Mouse (Mus musculus): ENCODE data around the gene Tut1.

DNA sequence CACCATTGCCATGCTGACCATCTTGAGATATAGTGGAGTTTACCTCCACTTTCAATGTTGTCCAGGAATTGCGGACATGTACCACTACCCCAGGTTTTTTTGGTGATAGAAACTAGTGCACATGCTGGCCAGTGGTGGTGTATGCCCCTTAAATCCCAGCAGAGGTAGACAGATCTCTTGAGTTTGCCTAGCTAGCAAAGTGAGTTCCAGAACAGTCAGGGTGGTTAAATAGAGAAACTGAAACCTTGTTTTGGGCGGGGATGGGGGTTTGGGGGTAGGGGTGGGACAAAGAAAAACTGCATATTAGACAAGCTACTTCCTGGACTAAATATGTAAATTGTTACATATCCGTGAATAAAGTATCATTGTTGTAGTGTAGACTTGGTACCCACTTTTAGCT is 34.6 kb upstream of the Tut1 start:
- TF ChIP-seq GATA1 (IDR thresholded peaks at IDR 0.05; ENCODE audit: low read depth, low read length) (no peak), ZKSCAN1 (IDR thresholded peaks at IDR 0.05; ENCODE audit: low read depth, low read length) (no peak), EP300 (IDR thresholded peaks at IDR 0.05; ENCODE audit: low read depth in 1 of 2, low read length in 2 of 2) (no peak), POLR2AphosphoS2 (IDR thresholded peaks at IDR 0.05; ENCODE audit: low read length) (no peak), HCFC1 (IDR thresholded peaks at IDR 0.05; ENCODE audit: low read depth, low read length) (no peak)

Data from MEL (cell line).